Mouse (Mus musculus) liver, postnatal 0 days (tissue): ENCODE data around the gene Endov.

Source experiments
- CTCF ChIP-seq: sonication (generic); IDR thresholded peaks from 2 replicates; pipeline ENCODE4 v1.5.1; 2016; ENCODE audit warnings: antibody characterized with exemption, low read depth
- EP300 ChIP-seq: IDR thresholded peaks from 2 replicates; pipeline ENCODE4 v1.6.1; 2016; ENCODE audit warnings: antibody characterized with exemption, low read depth, mild to moderate bottlenecking

GRCm38 (mm10) chr11:119497451-119497850, 6.3 kb downstream of the Endov start:
- TF ChIP-seq CTCF (no peak), EP300 (no peak)
